ENCODE assay signal across 9 mouse cellular contexts in genomic region chr8:83998231-83999056, GRCm38 (mm10). TPM values are rescaled to one million over a fixed set of nuclear protein-coding genes. Genes with fewer than 3 reads are reported as not detected.
DNase-seq lines count a peak whose midpoint lies in the region; ATAC-seq and TF ChIP-seq lines count a peak whose summit lies in the region.
"Had no signal": no experiment of that assay in that cellular context is flagged by ENCODE, and none has a peak within 500 bp of the region (broad histone marks: within the 10 kb centered on the region; RNA-seq: fewer than 3 reads in every experiment).

No protein-coding gene starts in this region.

- H3K9ac ChIP-seq in forebrain, postnatal 0 days, result peak overlapping the region; percentile 83
- H3K9ac ChIP-seq in intestine, embryonic 14.5 days (ENCODE audit: low read length), result peak overlapping the region; percentile 62
- H3K9ac ChIP-seq in liver, embryonic 13.5 days, result peak overlapping the region; percentile 88

- TF ChIP-seq CTCF in forebrain, postnatal 0 days (IDR thresholded peaks at IDR 0.05; ENCODE audit: low read depth), result peak; percentile 68

- peaks cover 9% of the 10 kb centered on the region for H3K4me1 ChIP-seq in forebrain, postnatal 0 days (ENCODE audit: insufficient read depth)
- H3K4me1 ChIP-seq in intestine, embryonic 14.5 days (replicated peaks; ENCODE audit: control insufficient read depth, insufficient read depth, low read length), result peaks cover 17% of the 10 kb centered on the region
- H3K4me1 ChIP-seq in liver, embryonic 13.5 days (replicated peaks), result peaks cover 68% of the 10 kb centered on the region

- peak overlapping the region; percentile 92 for H3K27ac ChIP-seq in forebrain, postnatal 0 days (ENCODE audit: low read depth, low read length)
- H3K27ac ChIP-seq in intestine, embryonic 14.5 days (ENCODE audit: low read depth), result peak overlapping the region; percentile 97
- peak overlapping the region; percentile 85 for H3K27ac ChIP-seq in liver, embryonic 13.5 days

- H3K79me2 ChIP-seq in myocyte (ENCODE audit: control insufficient read depth, insufficient read depth), result no peaks in the 10 kb centered on the region

- ATAC-seq in forebrain, postnatal 0 days, result peak; percentile 42
- ATAC-seq in intestine, embryonic 14.5 days (replicated peaks; ENCODE audit: low FRiP score, low TSS enrichment, low read depth), result no peak
- no peak for ATAC-seq in liver, embryonic 13.5 days (ENCODE audit: low read depth)

- H3K36me3 ChIP-seq in forebrain, postnatal 0 days (ENCODE audit: insufficient read depth), result peaks cover 28% of the 10 kb centered on the region
- peaks cover 43% of the 10 kb centered on the region for H3K36me3 ChIP-seq in intestine, embryonic 14.5 days (ENCODE audit: control insufficient read depth, insufficient read depth, low read length)
- peaks cover 53% of the 10 kb centered on the region for H3K36me3 ChIP-seq in liver, embryonic 13.5 days
- H3K36me3 ChIP-seq in myocyte (ENCODE audit: control insufficient read depth, insufficient read depth), result no peaks in the 10 kb centered on the region

- peak overlapping the region; percentile 86 for H3ac ChIP-seq in myocyte (ENCODE audit: control insufficient read depth, insufficient read length)

- H3K4me3 ChIP-seq in forebrain, postnatal 0 days (ENCODE audit: low read depth, low read length), result peak overlapping the region; percentile 76
- peak overlapping the region; percentile 76 for H3K4me3 ChIP-seq in intestine, embryonic 14.5 days (ENCODE audit: low read depth, low read length)
- H3K4me3 ChIP-seq in liver, embryonic 13.5 days (replicated peaks), result peak overlapping the region; percentile 88
- peak overlapping the region; percentile 26 for H3K4me3 ChIP-seq in myocyte

- TF ChIP-seq POLR2A in myocyte (IDR thresholded peaks at IDR 0.05; ENCODE audit: insufficient read length, low read depth), result peak; percentile 35

- H3K27me3 ChIP-seq in forebrain, postnatal 0 days (ENCODE audit: insufficient read depth, low read length), result no peaks in the 10 kb centered on the region
- H3K27me3 ChIP-seq in intestine, embryonic 14.5 days (replicated peaks; ENCODE audit: control insufficient read depth, insufficient read depth, low read length), result no peaks in the 10 kb centered on the region
- no peaks in the 10 kb centered on the region for H3K27me3 ChIP-seq in liver, embryonic 13.5 days
- no peaks in the 10 kb centered on the region for H3K27me3 ChIP-seq in myocyte (ENCODE audit: control insufficient read depth, insufficient read depth, insufficient read length)

- no peaks in the 10 kb centered on the region for H3K9me3 ChIP-seq in forebrain, postnatal 0 days (ENCODE audit: low read length)
- H3K9me3 ChIP-seq in intestine, embryonic 14.5 days (ENCODE audit: control insufficient read depth, low read length), result no peaks in the 10 kb centered on the region
- H3K9me3 ChIP-seq in liver, embryonic 13.5 days (replicated peaks), result no peaks in the 10 kb centered on the region

- WGBS in forebrain, postnatal 0 days, result under 1% methylated on average over 69 of the region's 92 CpGs
- WGBS in intestine, embryonic 14.5 days, result 1% methylated on average over 80 of the region's 92 CpGs
- WGBS in liver, embryonic 13.5 days (ENCODE audit: insufficient replicate concordance), result 3% methylated on average over 78 of the region's 92 CpGs

- H3K4me2 ChIP-seq in forebrain, postnatal 0 days (ENCODE audit: low read depth), result peak overlapping the region; percentile 91
- H3K4me2 ChIP-seq in intestine, embryonic 14.5 days (ENCODE audit: low read length), result peak overlapping the region; percentile 68
- peak overlapping the region; percentile 97 for H3K4me2 ChIP-seq in liver, embryonic 13.5 days
- peak overlapping the region; percentile 92 for H3K4me2 ChIP-seq in myocyte (ENCODE audit: low read depth)

- DNase-seq in right cerebral cortex, adult 18-20 months, result peak; percentile 56
- no peak for DNase-seq in right cerebral cortex, postnatal 36 days (ENCODE audit: low spot score in 2 of 2)
- DNase-seq in cerebellum, adult 18-20 months, result peak; percentile 48 to 66
- DNase-seq in forebrain, postnatal 0 days, result peak; percentile 77
- peak; percentile 85 for DNase-seq in intestine, embryonic 14.5 days (ENCODE audit: low spot score)
- DNase-seq in liver, embryonic 13.5 days, result peak; percentile 48
- DNase-seq in testis, postnatal 10 days (ENCODE audit: low spot score), result peak; percentile 71

TF ChIP-seq in myocyte, 11 proteins besides CTCF, POLR2A, EP300 and RAD21:
- TF ChIP-seq POLR2AphosphoS2 (IDR thresholded peaks at IDR 0.05; ENCODE audit: insufficient read length, low read depth) (peak; percentile 74), MYOG (IDR thresholded peaks at IDR 0.05; ENCODE audit: control insufficient read depth in 1 of 3, insufficient read depth in 1 of 3, insufficient read length in 2 of 3, low read depth in 2 of 3) (peak in 1 of 3 experiments; percentile 26), TCF12 (IDR thresholded peaks at IDR 0.05; ENCODE audit: insufficient read depth, poor library complexity, severe bottlenecking) (no peak), MYOD1 (IDR thresholded peaks at IDR 0.05; ENCODE audit: control insufficient read depth in 1 of 3, insufficient read length in 2 of 3, low read depth in 2 of 3) (peak in 1 of 3 experiments; percentile 2)

RNA-seq across cellular contexts. Expression of gene Samd1, which starts 1.0 kb away (rescaled TPM):
- total RNA-seq in forebrain, postnatal 0 days (2014; rRNA removed), result 116 and 117 TPM in 2 replicates
- polyA plus RNA-seq in forebrain, postnatal 0 days (2015; fragmentation: Nextera tagmentation; extraction: Ambion mirVana), result 6.7 and 6.9 TPM in 2 replicates
- 15.4 and 17.6 TPM in 2 replicates for polyA plus RNA-seq in intestine, embryonic 14.5 days (2014; fragmentation: Nextera tagmentation; extraction: Ambion mirVana)
- 5.8 and 6.9 TPM in 2 replicates for polyA plus RNA-seq in liver, embryonic 13.5 days (2015; fragmentation: Nextera tagmentation; extraction: Ambion mirVana)
- polyA plus RNA-seq in myocyte (2012; fragmentation: generic; extraction: Trizol), result 30.6 TPM

RNA-seq across cellular contexts. Expression of gene 1700067K01Rik, which starts 2.9 kb away (rescaled TPM):
- total RNA-seq in forebrain, postnatal 0 days (2014; rRNA removed), result 0.15 and 0.81 TPM in 2 replicates
- polyA plus RNA-seq in forebrain, postnatal 0 days (2015; fragmentation: Nextera tagmentation; extraction: Ambion mirVana), result 0.36 and 0.86 TPM in 2 replicates
- polyA plus RNA-seq in intestine, embryonic 14.5 days (2014; fragmentation: Nextera tagmentation; extraction: Ambion mirVana), result 0.39 and 0.66 TPM in 2 replicates
- 0.38 and 0.57 TPM in 2 replicates for polyA plus RNA-seq in liver, embryonic 13.5 days (2015; fragmentation: Nextera tagmentation; extraction: Ambion mirVana)
- 0.29 TPM for polyA plus RNA-seq in myocyte (2012; fragmentation: generic; extraction: Trizol)
- total RNA-seq: gastrocnemius, adult 8-10 months had no signal

RNA-seq across cellular contexts. Expression of gene 2210011C24Rik, which starts 13.5 kb away (rescaled TPM):
- not detected in 2 replicates for total RNA-seq in forebrain, postnatal 0 days (2014; rRNA removed)
- 0.38 and 1.2 TPM in 2 replicates for polyA plus RNA-seq in forebrain, postnatal 0 days (2015; fragmentation: Nextera tagmentation; extraction: Ambion mirVana)
- polyA plus RNA-seq in intestine, embryonic 14.5 days (2014; fragmentation: Nextera tagmentation; extraction: Ambion mirVana), result 1.3 and 1.6 TPM in 2 replicates
- polyA plus RNA-seq in liver, embryonic 13.5 days (2015; fragmentation: Nextera tagmentation; extraction: Ambion mirVana), result not detected in 2 replicates
- polyA plus RNA-seq in myocyte (2012; fragmentation: generic; extraction: Trizol), result 6.1 TPM

RNA-seq across cellular contexts. Expression of gene Palm3, which starts 22.8 kb away (rescaled TPM):
- total RNA-seq in forebrain, postnatal 0 days (2014; rRNA removed), result 2.7 and 5.4 TPM in 2 replicates
- polyA plus RNA-seq in forebrain, postnatal 0 days (2015; fragmentation: Nextera tagmentation; extraction: Ambion mirVana), result 2.8 and 4.3 TPM in 2 replicates
- 5.8 and 7.0 TPM in 2 replicates for polyA plus RNA-seq in intestine, embryonic 14.5 days (2014; fragmentation: Nextera tagmentation; extraction: Ambion mirVana)
- polyA plus RNA-seq in liver, embryonic 13.5 days (2015; fragmentation: Nextera tagmentation; extraction: Ambion mirVana), result 0.06 and 0.27 TPM in 2 replicates
- polyA plus RNA-seq in myocyte (2012; fragmentation: generic; extraction: Trizol), result 4.9 TPM

RNA-seq across cellular contexts. Expression of gene Prkaca, which starts 25.7 kb away (rescaled TPM):
- total RNA-seq in forebrain, postnatal 0 days (2014; rRNA removed), result 133 and 151 TPM in 2 replicates
- polyA plus RNA-seq in forebrain, postnatal 0 days (2015; fragmentation: Nextera tagmentation; extraction: Ambion mirVana), result 172 and 215 TPM in 2 replicates
- 97.9 and 105 TPM in 2 replicates for polyA plus RNA-seq in intestine, embryonic 14.5 days (2014; fragmentation: Nextera tagmentation; extraction: Ambion mirVana)
- polyA plus RNA-seq in liver, embryonic 13.5 days (2015; fragmentation: Nextera tagmentation; extraction: Ambion mirVana), result 50.5 and 52.3 TPM in 2 replicates
- polyA plus RNA-seq in myocyte (2012; fragmentation: generic; extraction: Trizol), result 181 TPM

Comparison
In these comparisons a context has a peak if more than half of its experiments do, and no peak if none do; other contexts are left out.
1. DNase-seq: peak in right cerebral cortex, adult 18-20 months (single experiment), cerebellum, adult 18-20 months (2 of 2), forebrain, postnatal 0 days (single experiment), intestine, embryonic 14.5 days (single experiment), liver, embryonic 13.5 days (single experiment) and testis, postnatal 10 days (single experiment); none in right cerebral cortex, postnatal 36 days (0 of 2).
2. H3K4me3 ChIP-seq: peak in every context shown above with its lines; median percentile 88 in liver, embryonic 13.5 days; 76 in forebrain, postnatal 0 days; 76 in intestine, embryonic 14.5 days; 26 in myocyte.
3. Peak in every context shown above with its lines, with median percentiles within 50 percentile points of each other: H3K27ac ChIP-seq, H3K4me2 ChIP-seq and H3K9ac ChIP-seq.